In genomic region chr6:98113708-98114107, GRCm38 (mm10) we compare ENCODE assay signal across 7 mouse cellular contexts.
DNase-seq lines count a peak whose midpoint lies in the region; ATAC-seq lines count a peak whose summit lies in the region.

No protein-coding gene starts in this region.

- no peaks in the 10 kb centered on the region for H3K36me3 ChIP-seq in embryonic facial prominence, embryonic 14.5 days (ENCODE audit: control insufficient read depth, insufficient read depth, low read length)
- no peaks in the 10 kb centered on the region for H3K36me3 ChIP-seq in kidney, embryonic 15.5 days

- peak overlapping the region; percentile 35; the same call in 1 of the 2 replicates for H3K9ac ChIP-seq in embryonic facial prominence, embryonic 14.5 days (ENCODE audit: low read depth, low read length)
- no peak overlapping the region for H3K9ac ChIP-seq in kidney, embryonic 15.5 days

- peak; percentile 94 for ATAC-seq in activated CD4-positive, CD25-positive, alpha-beta regulatory T cell, adult 4 months
- ATAC-seq in embryonic facial prominence, embryonic 14.5 days (ENCODE audit: low read depth), result no peak
- 0 out of 2 replicates have a peak, but pooled peaks have one; percentile 29 for ATAC-seq in kidney, embryonic 15.5 days (replicated peaks; ENCODE audit: low FRiP score)
- peak; percentile 92 for ATAC-seq in megakaryocyte progenitor cell, adult 5-6 weeks (replicated peaks; ENCODE audit: poor library complexity)

- DNase-seq in embryonic facial prominence, embryonic 14.5 days (ENCODE audit: low spot score), result no peak
- peak; percentile 84 for DNase-seq in thymus, postnatal 0 days (ENCODE audit: low spot score)
- no peak for DNase-seq in cerebellum, postnatal 4 days (ENCODE audit: low spot score in 2 of 2)
- DNase-seq in left cerebral cortex, postnatal 14 days (ENCODE audit: low spot score in 2 of 2), result no peak

- H3K27me3 ChIP-seq in embryonic facial prominence, embryonic 14.5 days (replicated peaks; ENCODE audit: control insufficient read depth, insufficient read depth, low read length), result no peaks in the 10 kb centered on the region
- H3K27me3 ChIP-seq in kidney, embryonic 15.5 days, result no peaks in the 10 kb centered on the region

- 12% methylated on average over 7 of the region's 7 CpGs for WGBS in embryonic facial prominence, embryonic 14.5 days
- WGBS in kidney, embryonic 15.5 days, result 10% methylated on average over 7 of the region's 7 CpGs

- intact Hi-C loops in left cerebral cortex, postnatal 14 days (cut with DNase I), result no loop called here

- H3K27ac ChIP-seq in embryonic facial prominence, embryonic 14.5 days (replicated peaks; ENCODE audit: low read depth, low read length), result peak overlapping the region; percentile 49
- H3K27ac ChIP-seq in kidney, embryonic 15.5 days, result no peak overlapping the region

- H3K9me3 ChIP-seq in embryonic facial prominence, embryonic 14.5 days (ENCODE audit: control insufficient read depth, low read length), result no peaks in the 10 kb centered on the region
- H3K9me3 ChIP-seq in kidney, embryonic 15.5 days (replicated peaks), result no peaks in the 10 kb centered on the region

- peak overlapping the region; percentile 13 for H3K4me3 ChIP-seq in embryonic facial prominence, embryonic 14.5 days (ENCODE audit: low read depth, low read length)
- H3K4me3 ChIP-seq in kidney, embryonic 15.5 days (replicated peaks), result no peak overlapping the region; the same call in 1 of the 2 replicates

- peaks cover 13% of the 10 kb centered on the region; the same call in 1 of the 2 replicates for H3K4me1 ChIP-seq in embryonic facial prominence, embryonic 14.5 days (ENCODE audit: control insufficient read depth, insufficient read depth, low read length)
- peaks cover 16% of the 10 kb centered on the region for H3K4me1 ChIP-seq in kidney, embryonic 15.5 days

- H3K4me2 ChIP-seq in embryonic facial prominence, embryonic 14.5 days (ENCODE audit: low read depth, low read length), result peak overlapping the region; percentile 49
- peak overlapping the region; percentile 47 for H3K4me2 ChIP-seq in kidney, embryonic 15.5 days
